Mouse (Mus musculus) C2C12 (cell line): ENCODE measurements around the gene Lrrc8b. TPM values are rescaled to one million over a fixed set of nuclear protein-coding genes. Genes with fewer than 3 reads are reported as not detected.

Experiments used
- H3K27me3 ChIP-seq: one replicate; pipeline ENCODE4 v1.6.1; 2011; ENCODE audit not compliant: control insufficient read depth, insufficient read depth, insufficient read length
- H3K36me3 ChIP-seq: one replicate; pipeline ENCODE4 v1.6.1; 2011; ENCODE audit not compliant: control insufficient read depth, insufficient read depth
- H3K4me3 ChIP-seq: one replicate; pipeline ENCODE4 v1.5.1; 2011; ENCODE audit warnings: mild to moderate bottlenecking, control low read depth; ENCODE audit not compliant: poor library complexity, insufficient read depth, severe bottlenecking
- H3K79me2 ChIP-seq: one replicate; pipeline ENCODE4 v1.6.1; 2011; ENCODE audit not compliant: control insufficient read depth, insufficient read depth
- H3K79me3 ChIP-seq: one replicate; pipeline ENCODE4 v1.6.1; 2011; ENCODE audit warnings: low read depth, control low read depth
- H3ac ChIP-seq: one replicate; pipeline ENCODE3; 2011; ENCODE audit warnings: low read depth; ENCODE audit not compliant: control insufficient read depth, insufficient read length
- CEBPB ChIP-seq: IDR thresholded peaks from one replicate; pipeline ENCODE4 v1.6.1; 2011; ENCODE audit warnings: low read depth, mild to moderate bottlenecking, control low read depth, moderate library complexity
- CTCF ChIP-seq: IDR thresholded peaks from one replicate; pipeline ENCODE4 v1.5.1; 2011; ENCODE audit not compliant: control insufficient read depth, insufficient read depth, insufficient read length
- FOSL1 ChIP-seq: IDR thresholded peaks from one replicate; pipeline ENCODE4 v1.8.0; 2011; ENCODE audit warnings: mild to moderate bottlenecking, low read length; ENCODE audit not compliant: poor library complexity, insufficient read depth, severe bottlenecking
- MAX ChIP-seq: IDR thresholded peaks from one replicate; pipeline ENCODE4 v1.6.1; 2011; ENCODE audit warnings: mild to moderate bottlenecking, control low read depth
- MYOD1 ChIP-seq: IDR thresholded peaks from one replicate; pipeline ENCODE4 v1.6.1; 2011; ENCODE audit warnings: low read depth; ENCODE audit not compliant: control insufficient read depth, insufficient read length
- MYOG ChIP-seq: IDR thresholded peaks from one replicate; pipeline ENCODE4 v1.6.1; 2011; ENCODE audit not compliant: control insufficient read depth, insufficient read length; ENCODE audit errors: extremely low read depth
- USF1 ChIP-seq: IDR thresholded peaks from one replicate; pipeline ENCODE4 v1.6.1; 2011; ENCODE audit warnings: low read depth, mild to moderate bottlenecking, control low read depth, moderate library complexity
- polyA plus RNA-seq: library from polyadenylated mRNA; unstranded; fragments of >200 nt; fragmentation: generic; extraction: Trizol; gene quantifications from one replicate; pipeline ENCODE4 v1.2.1, GENCODE M21; 2012; ENCODE audit warnings: missing spikeins

Lrrc8b gene
- polyA plus RNA-seq, 1 experiment = 6.0 TPM

DNA sequence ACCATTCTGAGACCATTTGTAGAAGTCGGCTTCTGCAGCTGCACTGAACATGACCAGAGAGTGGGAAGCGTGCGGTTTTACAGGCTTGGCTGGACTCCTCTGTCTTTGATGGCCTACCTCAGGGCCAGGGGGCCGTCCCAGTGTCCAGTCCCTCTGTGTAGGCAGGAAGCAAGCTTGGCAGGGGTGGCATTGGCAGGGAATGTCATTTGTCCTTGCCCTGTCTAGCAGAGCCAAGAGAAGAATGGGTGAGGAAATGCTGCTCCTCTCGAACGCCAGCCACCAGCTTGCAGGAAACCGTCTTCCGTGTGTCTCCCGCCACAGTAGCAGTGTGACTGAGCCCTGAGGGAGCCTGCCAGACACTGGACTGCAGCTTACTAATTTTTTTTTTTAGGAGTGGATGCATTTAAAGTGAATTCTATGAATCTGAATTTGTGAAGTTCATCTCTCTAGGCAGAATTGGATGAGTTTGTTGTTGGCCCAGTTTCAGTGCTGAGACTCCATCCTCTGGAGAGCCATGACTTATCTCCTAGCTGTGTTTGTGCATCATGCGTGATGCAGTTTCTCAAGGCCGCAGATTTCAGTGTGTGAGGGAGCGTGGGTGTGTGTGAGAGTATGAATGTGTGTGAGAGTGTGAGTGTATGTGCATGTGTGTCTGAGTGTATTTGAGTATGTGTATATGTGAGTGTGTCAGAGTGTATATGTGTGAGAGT, 12.8 kb downstream of the Lrrc8b start:
- Histone ChIP-seq H3K27me3 (no peaks in the 10 kb centered on the region), H3K79me3 (peaks cover 2% of the 10 kb centered on the region), H3ac (no peak overlapping the region), H3K4me3 (no peak overlapping the region), H3K79me2 (peaks cover 6% of the 10 kb centered on the region), H3K36me3 (no peaks in the 10 kb centered on the region)
- TF ChIP-seq MYOD1 (no peak), CTCF (no peak), MYOG (no peak), MAX (no peak)

DNA sequence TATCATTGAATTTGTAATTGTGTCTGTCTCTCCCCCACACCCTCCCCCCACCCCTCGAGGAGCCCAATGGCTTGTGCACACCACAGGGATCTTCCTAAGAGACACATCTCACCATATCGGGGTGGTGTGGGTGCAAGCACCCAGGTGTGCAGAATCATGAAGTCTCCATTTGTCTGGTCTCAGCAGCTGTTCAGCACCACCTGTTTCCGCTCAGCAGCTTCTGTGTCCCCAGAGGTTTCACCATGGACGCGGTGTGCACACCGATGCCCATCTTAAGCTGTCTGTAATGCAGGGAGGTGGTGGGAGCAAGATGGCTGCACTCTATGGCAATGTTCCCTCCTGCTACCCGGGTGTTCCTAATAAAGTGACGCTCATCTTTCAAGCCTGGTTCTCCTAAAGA, 14.6 kb downstream of the Lrrc8b start:
- Histone ChIP-seq H3K36me3 (no peaks in the 10 kb centered on the region), H3K4me3 (no peak overlapping the region), H3ac (no peak overlapping the region), H3K79me3 (peaks cover 4% of the 10 kb centered on the region), H3K79me2 (peaks cover 6% of the 10 kb centered on the region), H3K27me3 (no peaks in the 10 kb centered on the region)
- TF ChIP-seq MAX (no peak), FOSL1 (no peak), MYOG (no peak), MYOD1 (no peak), CTCF (no peak), USF1 (no peak), CEBPB (no peak)

GRCm38 (mm10) chr5:105439608-105440007, 24.0 kb downstream of the Lrrc8b start:
- Histone ChIP-seq H3K79me3 (peaks cover under 1% of the 10 kb centered on the region), H3K79me2 (peaks cover 11% of the 10 kb centered on the region), H3K4me3 (no peak overlapping the region), H3ac (no peak overlapping the region), H3K36me3 (no peaks in the 10 kb centered on the region), H3K27me3 (no peaks in the 10 kb centered on the region)
- no peak for TF ChIP-seq MYOG
- no peak for TF ChIP-seq CEBPB
- no peak for TF ChIP-seq MYOD1
- TF ChIP-seq MAX = no peak
- no peak for TF ChIP-seq CTCF
- TF ChIP-seq FOSL1 = no peak
- no peak for TF ChIP-seq USF1

DNA sequence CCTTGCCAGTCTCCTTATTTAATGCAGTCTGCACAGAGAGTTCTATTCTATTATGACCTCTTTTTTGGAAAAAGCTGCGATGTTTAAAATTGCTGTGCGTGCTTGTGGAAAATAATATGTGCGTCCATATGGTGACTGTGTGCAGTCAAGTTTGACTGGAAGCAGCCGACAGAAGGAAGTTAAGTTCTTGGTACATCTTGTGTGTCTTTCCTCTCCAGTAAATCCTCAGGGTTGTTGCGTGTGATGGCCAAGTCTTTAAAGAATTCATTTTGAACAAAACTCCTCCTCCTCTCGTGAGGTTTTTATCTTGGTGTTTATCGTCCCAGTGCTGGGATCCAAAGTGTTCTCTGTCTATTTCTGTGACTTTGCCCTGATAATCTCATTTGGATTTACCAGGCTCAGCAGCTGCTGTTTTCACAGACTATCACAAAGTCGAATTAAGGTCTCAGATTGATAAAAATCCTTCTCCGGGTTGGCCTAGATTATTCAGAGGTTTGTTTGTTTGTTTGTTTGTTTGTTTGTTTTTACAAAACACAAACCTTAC, 25.5 kb downstream of the Lrrc8b start:
- Histone ChIP-seq H3ac (no peak overlapping the region), H3K4me3 (no peak overlapping the region), H3K27me3 (no peaks in the 10 kb centered on the region), H3K79me3 (no peaks in the 10 kb centered on the region), H3K36me3 (no peaks in the 10 kb centered on the region), H3K79me2 (peaks cover 11% of the 10 kb centered on the region)
- no peak for TF ChIP-seq CTCF

- no peaks in the 10 kb centered on the region for H3K79me3 ChIP-seq
- H3K36me3 ChIP-seq = no peaks in the 10 kb centered on the region
- H3ac ChIP-seq = no peak overlapping the region
- H3K4me3 ChIP-seq = no peak overlapping the region
- peaks cover 11% of the 10 kb centered on the region for H3K79me2 ChIP-seq
- no peak for TF ChIP-seq MYOD1
- TF ChIP-seq FOSL1 = no peak
- no peak for TF ChIP-seq CEBPB
- TF ChIP-seq CTCF = no peak
- TF ChIP-seq USF1 = no peak
- no peak for TF ChIP-seq MAX
- TF ChIP-seq MYOG = no peak
- H3K27me3 ChIP-seq = no peaks in the 10 kb centered on the region
Observed at GRCm38 (mm10) chr5:105442212-105443000, 26.8 kb downstream of the Lrrc8b start.
